Mouse (Mus musculus) frontal cortex, postnatal 10 days (tissue): Measurements from ENCODE around the gene Vps37b.

ENCODE experiments used
- DNase-seq, 2 experiments: peaks; one replicate each; pipeline ENCODE4 v3.0.0; 2022; ENCODE audit warnings: low spot score in 2 of 2, mixed read lengths in 1 of 2

The Vps37b gene

GRCm38 (mm10) chr5:124002876-124003275, 29.2 kb downstream of the Vps37b start:
- DNase-seq, result peak in 1 of 2 experiments; percentile 70

GRCm38 (mm10) chr5:124001274-124001673, 30.8 kb downstream of the Vps37b start:
- no peak for DNase-seq

GRCm38 (mm10) chr5:124000824-124001223, 31.2 kb downstream of the Vps37b start:
- peak; percentile 79 to 88 for DNase-seq

- no peak for DNase-seq
Measured at GRCm38 (mm10) chr5:123998370-123998769, 33.7 kb downstream of the Vps37b start.

GRCm38 (mm10) chr5:123997811-123998210, 34.3 kb downstream of the Vps37b start:
- DNase-seq, result no peak

GRCm38 (mm10) chr5:123997211-123997751, 34.8 kb downstream of the Vps37b start:
- DNase-seq, result no peak

- no peak for DNase-seq
Measured at GRCm38 (mm10) chr5:123996695-123997094, 35.4 kb downstream of the Vps37b start.

- no peak for DNase-seq
Measured at GRCm38 (mm10) chr5:123996194-123996593, 35.9 kb downstream of the Vps37b start.

- DNase-seq, result no peak
Measured at GRCm38 (mm10) chr5:123995388-123995787, 36.7 kb downstream of the Vps37b start.

GRCm38 (mm10) chr5:123994468-123994867, 37.6 kb downstream of the Vps37b start:
- DNase-seq, result no peak

GRCm38 (mm10) chr5:123993263-123994036, 38.6 kb downstream of the Vps37b start:
- DNase-seq, result peak; percentile 75 to 80

GRCm38 (mm10) chr5:123992794-123993193, 39.3 kb downstream of the Vps37b start:
- peak in 1 of 2 experiments; percentile 83 for DNase-seq

GRCm38 (mm10) chr5:123992193-123992637, 39.9 kb downstream of the Vps37b start:
- no peak for DNase-seq

- DNase-seq, result no peak
Measured at GRCm38 (mm10) chr5:123991321-123991720, 40.7 kb downstream of the Vps37b start.

- no peak for DNase-seq
Measured at GRCm38 (mm10) chr5:123989941-123990885, 41.9 kb downstream of the Vps37b start.

GRCm38 (mm10) chr5:123987511-123987910, 44.6 kb downstream of the Vps37b start:
- no peak for DNase-seq

GRCm38 (mm10) chr5:123986925-123987324, 45.1 kb downstream of the Vps37b start:
- DNase-seq, result no peak

- DNase-seq, result no peak
Measured at GRCm38 (mm10) chr5:123985434-123985833, 46.6 kb downstream of the Vps37b start.

GRCm38 (mm10) chr5:123982838-123983237, 49.2 kb downstream of the Vps37b start:
- DNase-seq, result no peak

GRCm38 (mm10) chr5:123981250-123981554, 50.9 kb downstream of the Vps37b start:
- no peak for DNase-seq

- DNase-seq, result no peak
Measured at GRCm38 (mm10) chr5:123980521-123981249, 51.4 kb downstream of the Vps37b start.

GRCm38 (mm10) chr5:123979980-123980369, 52.1 kb downstream of the Vps37b start:
- DNase-seq, result no peak
